Mouse (Mus musculus): ENCODE measurements around the gene Nme7. TPM values are rescaled to one million over a fixed set of nuclear protein-coding genes. Genes with fewer than 3 reads are reported as not detected.

The Nme7 gene
- total RNA-seq, 2 experiments from 2014 or later = 2.1 TPM

DNA sequence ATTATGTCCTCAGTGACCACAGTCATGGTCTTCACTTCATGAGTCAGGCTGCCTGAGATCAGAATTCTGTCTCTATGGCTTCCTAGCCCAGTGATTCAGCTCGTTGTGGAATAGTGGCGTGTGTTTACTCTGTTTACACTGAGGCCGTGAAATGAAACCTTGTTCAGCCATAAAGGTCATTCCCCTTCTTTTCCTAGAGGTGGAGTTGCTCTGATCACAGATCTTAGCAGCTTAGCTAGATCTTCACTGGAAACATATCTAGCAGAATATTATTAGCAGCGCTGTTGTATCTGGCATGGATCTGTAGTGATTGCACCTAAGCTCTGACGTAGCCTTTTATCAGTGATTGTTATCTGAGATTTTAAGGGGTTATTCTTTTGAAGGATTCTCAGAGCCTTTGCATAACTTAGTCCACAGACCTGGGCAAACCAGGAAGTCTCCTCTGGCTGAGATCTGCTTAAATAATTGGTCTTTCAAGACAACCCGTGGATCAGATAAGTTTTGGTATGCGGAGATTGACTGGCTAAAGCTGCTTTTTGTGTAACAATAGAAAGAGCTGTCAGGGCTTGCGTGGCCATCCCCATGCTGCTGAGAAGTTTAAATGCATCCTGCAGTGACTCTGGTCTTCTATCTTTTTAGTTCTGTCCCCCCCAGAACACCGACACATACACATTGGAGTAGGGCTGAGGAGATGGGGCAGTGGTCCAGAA, 177.9 kb downstream of the Nme7 start:
- intact Hi-C loops (cut with DNase I) = no loop called here
- DNase-seq = no peak

DNA sequence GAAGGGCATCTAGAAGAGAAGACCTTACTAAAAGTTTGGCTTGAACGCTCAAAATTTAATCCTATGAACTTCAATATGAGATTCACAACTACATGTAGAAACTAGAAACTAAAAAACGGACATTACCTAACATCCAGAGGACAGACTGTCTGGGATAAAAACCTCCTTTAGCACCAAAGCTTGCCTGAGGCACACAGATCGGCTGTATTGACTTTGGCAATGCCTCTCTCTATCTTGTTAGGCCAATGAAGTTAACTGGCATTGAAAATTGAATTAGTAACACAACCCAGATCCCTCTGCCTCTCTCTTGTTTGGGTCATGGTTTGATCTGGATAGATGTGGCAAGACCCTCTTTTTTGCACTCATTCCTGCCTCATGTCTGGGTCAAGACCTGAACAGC, 178.9 kb downstream of the Nme7 start:
- intact Hi-C loops (cut with DNase I) = no loop called here
- no peak for DNase-seq

DNA sequence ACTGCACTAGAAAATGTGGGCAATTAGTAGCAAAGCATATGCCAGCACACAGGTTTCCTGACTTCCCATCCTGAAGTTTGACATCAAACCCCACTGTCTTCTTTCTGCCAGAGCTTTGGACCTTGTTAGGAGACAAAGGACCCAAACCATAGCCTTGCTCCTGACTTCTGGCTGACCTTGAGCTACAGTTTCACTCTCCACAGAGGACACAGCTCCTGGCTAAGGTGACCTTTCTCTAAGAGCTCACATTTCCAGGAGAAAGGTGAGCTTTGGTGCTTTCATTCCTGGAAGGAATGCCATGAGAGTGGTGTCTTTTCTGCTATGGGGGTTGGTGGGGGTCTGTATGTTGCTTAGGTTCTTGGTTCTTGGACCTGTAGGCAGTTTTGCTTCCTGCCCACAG, 179.8 kb downstream of the Nme7 start:
- DNase-seq = no peak
- intact Hi-C loops (cut with DNase I) = no loop called here

Other genes starting within 250 kb of the Nme7 start
- gene Sell, start 242.1 kb upstream of the Nme7 start, total RNA-seq (2021) = under 1 TPM; 0.12 to 0.41 TPM
- under 1 TPM; 0.38 to 0.67 TPM for gene Selp, start 188.9 kb upstream of the Nme7 start, total RNA-seq (2021)
- gene F5, start 152.3 kb upstream of the Nme7 start, total RNA-seq (2021) = under 1 TPM; 0.12 to 0.28 TPM
- 1 to 10 TPM; 3.4 to 3.9 TPM for gene Slc19a2, start 55.1 kb upstream of the Nme7 start, total RNA-seq (2021)
- gene Ccdc181, start 28.5 kb upstream of the Nme7 start, total RNA-seq (2021) = 1 to 10 TPM; 8.8 to 9.1 TPM
- gene Blzf1, start 3.4 kb downstream of the Nme7 start, total RNA-seq (2021) = 10 to 100 TPM; 20.1 to 24.5 TPM
- gene Atp1b1, start 154.2 kb downstream of the Nme7 start, total RNA-seq (2021) = 100 to 1,000 TPM; 131 to 188 TPM